Mouse (Mus musculus): ENCODE measurements at regions not wholly inside any gene's neighbourhood (a gene's known extent, or its start where the extent isn't known, plus 50 kb on each side); places are given as distances from the start of the nearest gene placed in this dataset.

GRCm38 (mm10) chr12:86582076-86582475 lies 96.4 kb upstream of the Vash1 start:
- TF ChIP-seq MAFK (IDR thresholded peaks at IDR 0.05; ENCODE audit: insufficient read depth, low read depth, low read length) (no peak), HCFC1 (IDR thresholded peaks at IDR 0.05; ENCODE audit: borderline replicate concordance, insufficient read depth, low read length) (no peak), CHD2 (IDR thresholded peaks at IDR 0.05; ENCODE audit: low read depth, low read length) (no peak), ZC3H11A (IDR thresholded peaks at IDR 0.05; ENCODE audit: borderline replicate concordance, low read depth, low read length) (no peak)
